Mouse (Mus musculus): Measurements from ENCODE around the gene Jakmip3.

- no peak for TF ChIP-seq MAFK (IDR thresholded peaks at IDR 0.05; ENCODE audit: insufficient read depth, low read depth, low read length)
- no peak for TF ChIP-seq ZC3H11A (IDR thresholded peaks at IDR 0.05; ENCODE audit: borderline replicate concordance, low read depth, low read length)
These were observed 42.4 kb upstream of the Jakmip3 start for GRCm38 (mm10) chr7:138898122-138898521.
